Mouse (Mus musculus): ENCODE measurements around the gene Hs3st3a1. TPM values are rescaled to one million over a fixed set of nuclear protein-coding genes. Genes with fewer than 3 reads are reported as not detected.

Gene Hs3st3a1
- polyA plus RNA-seq, 1 experiment from 2014 or later = 0.30 TPM

- WGBS = 77% methylated on average over 2 of the region's 2 CpGs
- H3K4me1 ChIP-seq (replicated peaks; ENCODE audit: control insufficient read depth, insufficient read depth, low read length) = no peaks in the 10 kb centered on the region
- H3K36me3 ChIP-seq (ENCODE audit: control insufficient read depth, insufficient read depth) = no peaks in the 10 kb centered on the region
- H3K4me3 ChIP-seq (ENCODE audit: low read depth, low read length) = no peak overlapping the region
- no peak overlapping the region for H3K27ac ChIP-seq (ENCODE audit: low read depth, low read length)
- H3K27me3 ChIP-seq (replicated peaks; ENCODE audit: control insufficient read depth, insufficient read depth, low read length) = no peaks in the 10 kb centered on the region
- ATAC-seq = no peak
- H3K4me2 ChIP-seq (replicated peaks; ENCODE audit: low read depth) = no peak overlapping the region
- H3K9me3 ChIP-seq (ENCODE audit: control insufficient read depth) = no peaks in the 10 kb centered on the region
- no peak overlapping the region for H3K9ac ChIP-seq (ENCODE audit: low read depth, low read length)
- TF ChIP-seq CTCF (IDR thresholded peaks at IDR 0.05; ENCODE audit: low read depth) = no peak
Observed at GRCm38 (mm10) chr11:64560471-64560870, 125.3 kb downstream of the Hs3st3a1 start.

- no peaks in the 10 kb centered on the region for H3K4me1 ChIP-seq (replicated peaks; ENCODE audit: control insufficient read depth, insufficient read depth, low read length)
- ATAC-seq = no peak
- H3K4me2 ChIP-seq (replicated peaks; ENCODE audit: low read depth) = no peak overlapping the region
- no peaks in the 10 kb centered on the region for H3K36me3 ChIP-seq (ENCODE audit: control insufficient read depth, insufficient read depth)
- H3K9me3 ChIP-seq (ENCODE audit: control insufficient read depth) = no peaks in the 10 kb centered on the region
- H3K4me3 ChIP-seq (ENCODE audit: low read depth, low read length) = no peak overlapping the region
- TF ChIP-seq CTCF (IDR thresholded peaks at IDR 0.05; ENCODE audit: low read depth) = no peak
- no peaks in the 10 kb centered on the region for H3K27me3 ChIP-seq (replicated peaks; ENCODE audit: control insufficient read depth, insufficient read depth, low read length)
- H3K27ac ChIP-seq (ENCODE audit: low read depth, low read length) = no peak overlapping the region
- no peak overlapping the region for H3K9ac ChIP-seq (ENCODE audit: low read depth, low read length)
- WGBS = 65% methylated on average over 4 of the region's 4 CpGs
Observed at GRCm38 (mm10) chr11:64562771-64563170, 127.6 kb downstream of the Hs3st3a1 start.

Other genes starting within 250 kb of the Hs3st3a1 start
- 0.18 TPM in 1 of 2 replicates, not detected in the other for gene F930015N05Rik, start 1.3 kb downstream of the Hs3st3a1 start, polyA plus RNA-seq (2015; fragmentation: Nextera tagmentation; extraction: Ambion mirVana)